22 mouse cellular contexts compared by ENCODE assay signal in genomic region chr8:45291790-45292189, GRCm38 (mm10). TPM values are rescaled to one million over a fixed set of nuclear protein-coding genes. Genes with fewer than 3 reads are reported as not detected.
DNase-seq lines count a peak whose midpoint lies in the region; ATAC-seq and TF ChIP-seq lines count a peak whose summit lies in the region.
"Had no signal": no experiment of that assay in that cellular context is flagged by ENCODE, and none has a peak within 500 bp of the region (broad histone marks: within the 10 kb centered on the region; RNA-seq: fewer than 3 reads in every experiment).

No protein-coding gene starts in this region.

- peak; percentile 71 for ATAC-seq in hindbrain, postnatal 0 days
- no peak for ATAC-seq in hindbrain, embryonic 12.5 days (ENCODE audit: low FRiP score)
- peak; percentile 86 for ATAC-seq in forebrain, embryonic 16.5 days

- H3K9me3 ChIP-seq in hindbrain, postnatal 0 days (ENCODE audit: low read length), result no peaks in the 10 kb centered on the region
- H3K9me3 ChIP-seq in hindbrain, embryonic 12.5 days (replicated peaks), result no peaks in the 10 kb centered on the region
- H3K9me3 ChIP-seq in forebrain, embryonic 16.5 days (ENCODE audit: control insufficient read depth, low read length), result no peaks in the 10 kb centered on the region
- H3K9me3 ChIP-seq: lung, embryonic 15.5 days; megakaryocyte, embryonic 14.5 days had no signal

- no peak overlapping the region for H3K9ac ChIP-seq in hindbrain, postnatal 0 days (replicated peaks; ENCODE audit: low read length)
- H3K9ac ChIP-seq in hindbrain, embryonic 12.5 days, result no peak overlapping the region
- no peak overlapping the region for H3K9ac ChIP-seq in forebrain, embryonic 16.5 days (replicated peaks; ENCODE audit: low read depth, low read length)
- H3K9ac ChIP-seq: hindbrain, embryonic 14.5 days; lung, embryonic 15.5 days had no signal

- TF ChIP-seq POLR2A in cerebellum, adult 2 months (IDR thresholded peaks at IDR 0.05; ENCODE audit: borderline replicate concordance, insufficient read depth, low read length), result no peak

- H3K4me2 ChIP-seq in hindbrain, postnatal 0 days (ENCODE audit: low read depth, low read length), result no peak overlapping the region
- H3K4me2 ChIP-seq in hindbrain, embryonic 12.5 days (replicated peaks), result no peak overlapping the region
- H3K4me2 ChIP-seq in forebrain, embryonic 16.5 days (ENCODE audit: low read length), result no peak overlapping the region
- H3K4me2 ChIP-seq: hindbrain, embryonic 14.5 days; lung, embryonic 15.5 days had no signal

- WGBS in hindbrain, postnatal 0 days, result 80% methylated on average over 2 of the region's 2 CpGs
- WGBS in hindbrain, embryonic 12.5 days, result 78% methylated on average over 2 of the region's 2 CpGs
- 49% methylated on average over 2 of the region's 2 CpGs for WGBS in cerebellum, adult 2 months
- 67% methylated on average over 2 of the region's 2 CpGs for WGBS in forebrain, embryonic 16.5 days

- H3K36me3 ChIP-seq in hindbrain, postnatal 0 days (ENCODE audit: insufficient read depth, low read length), result no peaks in the 10 kb centered on the region
- no peaks in the 10 kb centered on the region for H3K36me3 ChIP-seq in hindbrain, embryonic 12.5 days
- H3K36me3 ChIP-seq in forebrain, embryonic 16.5 days (ENCODE audit: control insufficient read depth, insufficient read depth), result no peaks in the 10 kb centered on the region
- H3K36me3 ChIP-seq: lung, embryonic 15.5 days had no signal

- H3K4me3 ChIP-seq in hindbrain, postnatal 0 days (ENCODE audit: low read length), result no peak overlapping the region
- no peak overlapping the region for H3K4me3 ChIP-seq in hindbrain, embryonic 12.5 days
- no peak overlapping the region for H3K4me3 ChIP-seq in cerebellum, adult 2 months (replicated peaks; ENCODE audit: insufficient read depth, low read depth, low read length)
- H3K4me3 ChIP-seq in forebrain, embryonic 16.5 days (replicated peaks; ENCODE audit: low read length), result no peak overlapping the region
- H3K4me3 ChIP-seq: lung, embryonic 15.5 days; megakaryocyte, embryonic 14.5 days had no signal

- no peaks in the 10 kb centered on the region for H3K27me3 ChIP-seq in hindbrain, postnatal 0 days (ENCODE audit: insufficient read depth, low read length)
- H3K27me3 ChIP-seq in hindbrain, embryonic 12.5 days, result no peaks in the 10 kb centered on the region
- H3K27me3 ChIP-seq in cerebellum, adult 2 months (ENCODE audit: control insufficient read depth, insufficient read depth, low read length), result no peaks in the 10 kb centered on the region
- no peaks in the 10 kb centered on the region for H3K27me3 ChIP-seq in forebrain, embryonic 16.5 days (replicated peaks; ENCODE audit: control insufficient read depth, insufficient read depth, low read length)
- H3K27me3 ChIP-seq: lung, embryonic 15.5 days; megakaryocyte, embryonic 14.5 days had no signal

- DNase-seq in hindbrain, postnatal 0 days (ENCODE audit: low spot score), result peak; percentile 49
- DNase-seq in cerebellum, adult 2 months, result peak; percentile 33 to 63
- peak; percentile 12 to 39 for DNase-seq in layer of hippocampus, postnatal 25 days (ENCODE audit: extremely low spot score in 1 of 2, low spot score in 1 of 2)
- DNase-seq in c-Kit-positive CD71-positive TER-119-positive erythroid progenitor cells, embryonic 14.5 days (ENCODE audit: low spot score), result no peak
- DNase-seq in kidney, postnatal 25 days, result no peak
- no peak for DNase-seq in embryo, embryonic 11 days
- DNase-seq: adrenal gland, postnatal 25 days; kidney, adult 18-20 months; liver had no signal

- no peak for TF ChIP-seq CTCF in hindbrain, postnatal 0 days (IDR thresholded peaks at IDR 0.05; ENCODE audit: low read depth)
- no peak for TF ChIP-seq CTCF in cerebellum, adult 2 months (IDR thresholded peaks at IDR 0.05; ENCODE audit: borderline replicate concordance, insufficient read depth, low read depth, low read length)

- H3K4me1 ChIP-seq in hindbrain, postnatal 0 days (ENCODE audit: insufficient read depth, low read length), result no peaks in the 10 kb centered on the region
- no peaks in the 10 kb centered on the region for H3K4me1 ChIP-seq in hindbrain, embryonic 12.5 days
- no peaks in the 10 kb centered on the region for H3K4me1 ChIP-seq in cerebellum, adult 2 months (ENCODE audit: control insufficient read depth, insufficient read depth, low read length)
- no peaks in the 10 kb centered on the region for H3K4me1 ChIP-seq in forebrain, embryonic 16.5 days (replicated peaks; ENCODE audit: control insufficient read depth, insufficient read depth, low read length)
- H3K4me1 ChIP-seq: lung, embryonic 15.5 days; megakaryocyte, embryonic 14.5 days had no signal

- H3K27ac ChIP-seq in hindbrain, postnatal 0 days, result no peak overlapping the region
- no peak overlapping the region for H3K27ac ChIP-seq in hindbrain, embryonic 12.5 days
- no peak overlapping the region for H3K27ac ChIP-seq in cerebellum, adult 2 months (ENCODE audit: insufficient read depth, low read length)
- H3K27ac ChIP-seq in forebrain, embryonic 16.5 days (ENCODE audit: low read length), result no peak overlapping the region
- H3K27ac ChIP-seq: hindbrain, embryonic 14.5 days; lung, embryonic 15.5 days had no signal

RNA-seq across cellular contexts. Expression of gene Klkb1, which starts 2.9 kb away (rescaled TPM):
- 0.16 TPM in 1 of 2 replicates, not detected in the other for total RNA-seq in hindbrain, postnatal 0 days (2014; rRNA removed)
- polyA plus RNA-seq in hindbrain, postnatal 0 days (2015; fragmentation: Nextera tagmentation; extraction: Ambion mirVana), result 0.06 TPM in 1 of 2 replicates, not detected in the other
- not detected in 2 replicates for polyA plus RNA-seq in hindbrain, embryonic 12.5 days (2016; fragmentation: Nextera tagmentation; extraction: Ambion mirVana)
- polyA plus RNA-seq in cerebellum, adult 2 months (2012; rRNA removed), result 0.03 and 0.08 TPM in 2 replicates
- 0.06 TPM in 1 of 2 replicates, not detected in the other for polyA plus RNA-seq in forebrain, embryonic 16.5 days (2015; fragmentation: Nextera tagmentation; extraction: Ambion mirVana)
- under 1 TPM in 1 of 2 experiments, not detected in 1; 0.05 TPM for total RNA-seq in layer of hippocampus, postnatal 25 days (2021)
- total RNA-seq: adrenal gland, postnatal 25 days; common myeloid progenitor, adult 5-6 weeks; left cerebral cortex, adult 18-20 months; MEL; neutrophil, adult 5-6 weeks had no signal
- polyA plus RNA-seq: heart, embryonic 14.5 days; hindbrain, embryonic 14.5 days; lung, embryonic 15.5 days; stomach, embryonic 14.5 days had no signal

RNA-seq across cellular contexts. Expression of gene Gm45753, which starts 16.5 kb away (rescaled TPM):
- not detected in 2 replicates for total RNA-seq in hindbrain, postnatal 0 days (2014; rRNA removed)
- polyA plus RNA-seq in hindbrain, postnatal 0 days (2015; fragmentation: Nextera tagmentation; extraction: Ambion mirVana), result not detected in 2 replicates
- not detected in 2 replicates for polyA plus RNA-seq in hindbrain, embryonic 12.5 days (2016; fragmentation: Nextera tagmentation; extraction: Ambion mirVana)
- not detected in 2 replicates for polyA plus RNA-seq in cerebellum, adult 2 months (2012; rRNA removed)
- polyA plus RNA-seq in forebrain, embryonic 16.5 days (2015; fragmentation: Nextera tagmentation; extraction: Ambion mirVana), result not detected in 2 replicates
- not detected for total RNA-seq in layer of hippocampus, postnatal 25 days (2021)
- total RNA-seq: adrenal gland, postnatal 25 days; common myeloid progenitor, adult 5-6 weeks; gastrocnemius, postnatal 4 days; left cerebral cortex, adult 18-20 months; MEL; monocyte, adult 5-6 weeks; neutrophil, adult 5-6 weeks had no signal
- polyA plus RNA-seq: heart, embryonic 14.5 days; hindbrain, embryonic 14.5 days; lung, embryonic 15.5 days; stomach, embryonic 14.5 days had no signal

RNA-seq across cellular contexts. Expression of gene F11, which starts 30.0 kb away (rescaled TPM):
- total RNA-seq in hindbrain, postnatal 0 days (2014; rRNA removed), result not detected in 2 replicates
- polyA plus RNA-seq in hindbrain, postnatal 0 days (2015; fragmentation: Nextera tagmentation; extraction: Ambion mirVana), result not detected in 2 replicates
- not detected in 2 replicates for polyA plus RNA-seq in hindbrain, embryonic 12.5 days (2016; fragmentation: Nextera tagmentation; extraction: Ambion mirVana)
- polyA plus RNA-seq in cerebellum, adult 2 months (2012; rRNA removed), result not detected in 2 replicates
- not detected in 2 replicates for polyA plus RNA-seq in forebrain, embryonic 16.5 days (2015; fragmentation: Nextera tagmentation; extraction: Ambion mirVana)
- not detected for total RNA-seq in layer of hippocampus, postnatal 25 days (2021)
- total RNA-seq: adrenal gland, postnatal 25 days; common myeloid progenitor, adult 5-6 weeks; left cerebral cortex, adult 18-20 months; MEL; monocyte, adult 5-6 weeks; neutrophil, adult 5-6 weeks had no signal
- polyA plus RNA-seq: heart, embryonic 14.5 days; hindbrain, embryonic 14.5 days; lung, embryonic 15.5 days; stomach, embryonic 14.5 days had no signal

RNA-seq across cellular contexts. Expression of gene Cyp4v3, which starts 41.2 kb away (rescaled TPM):
- total RNA-seq in hindbrain, postnatal 0 days (2014; rRNA removed), result 2.4 and 3.1 TPM in 2 replicates
- polyA plus RNA-seq in hindbrain, postnatal 0 days (2015; fragmentation: Nextera tagmentation; extraction: Ambion mirVana), result 2.8 and 3.0 TPM in 2 replicates
- 1.2 and 1.4 TPM in 2 replicates for polyA plus RNA-seq in hindbrain, embryonic 12.5 days (2016; fragmentation: Nextera tagmentation; extraction: Ambion mirVana)
- 4.8 and 5.4 TPM in 2 replicates for polyA plus RNA-seq in cerebellum, adult 2 months (2012; rRNA removed)
- polyA plus RNA-seq in forebrain, embryonic 16.5 days (2015; fragmentation: Nextera tagmentation; extraction: Ambion mirVana), result 0.85 and 0.94 TPM in 2 replicates
- 1 to 10 TPM; 7.7 TPM for total RNA-seq in layer of hippocampus, postnatal 25 days (2021)
- total RNA-seq: MEL had no signal

Comparison
In these comparisons a context has a peak if more than half of its experiments do, and no peak if none do; other contexts are left out.
1. DNase-seq: peak in hindbrain, postnatal 0 days (single experiment), cerebellum, adult 2 months (2 of 2) and layer of hippocampus, postnatal 25 days (2 of 2); none in c-Kit-positive CD71-positive TER-119-positive erythroid progenitor cells, embryonic 14.5 days (single experiment), kidney, postnatal 25 days (0 of 2) and embryo, embryonic 11 days (single experiment).